Mouse (Mus musculus) heart, postnatal 4 days (tissue): ENCODE data around the gene Adgb. TPM values are rescaled to one million over a fixed set of nuclear protein-coding genes. Genes with fewer than 3 reads are reported as not detected.

Experiments used
- DNase-seq: peaks from one replicate; pipeline ENCODE4 v3.0.0; 2021
- total RNA-seq, 2 experiments: library from RNA; stranded (reverse); gene quantifications; 2 replicates each; pipeline ENCODE4 v1.2.3; 2021

Adgb gene
- total RNA-seq, 2 experiments from 2014 or later, result 0.16 TPM; not detected in 1

DNA sequence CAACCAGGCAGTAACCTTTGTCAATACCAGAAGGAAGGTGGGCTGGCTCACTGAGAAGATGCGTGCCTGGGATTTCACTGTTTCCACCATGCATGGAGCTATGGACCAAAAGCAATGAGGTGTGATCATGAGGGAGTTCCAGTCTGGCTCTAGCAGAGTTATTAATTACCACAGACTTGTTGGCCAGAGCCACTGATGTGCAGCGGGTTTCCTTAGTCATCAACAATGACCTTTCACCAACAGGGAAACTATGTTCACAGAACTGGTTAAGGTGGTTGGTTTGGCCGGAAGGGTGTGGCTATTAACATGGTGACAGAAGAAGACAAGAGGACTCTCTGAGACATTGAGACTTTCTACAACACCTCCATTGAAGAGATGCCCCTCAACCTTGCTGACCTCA is 128.2 kb downstream of the Adgb start:
- DNase-seq, result no peak

DNA sequence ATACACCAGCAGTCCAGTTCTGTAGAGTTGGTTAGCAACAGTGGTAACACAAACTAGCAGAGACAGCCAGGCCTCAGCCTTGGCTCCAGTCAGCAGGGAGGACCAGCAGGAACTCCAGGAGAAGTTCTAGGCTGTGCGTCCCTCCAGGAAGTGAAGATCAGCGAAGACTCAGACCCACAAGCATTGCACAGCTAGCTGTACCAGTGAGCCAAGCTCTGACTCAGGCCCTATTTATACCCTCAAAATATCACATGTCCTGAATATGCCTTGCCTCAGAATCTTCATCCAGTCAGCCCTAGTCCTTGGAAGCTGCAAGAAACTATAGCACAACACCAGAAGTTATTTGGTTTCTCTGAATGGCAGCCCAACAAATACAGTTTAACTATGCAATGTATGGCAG is 146.6 kb downstream of the Adgb start:
- no peak for DNase-seq

DNA sequence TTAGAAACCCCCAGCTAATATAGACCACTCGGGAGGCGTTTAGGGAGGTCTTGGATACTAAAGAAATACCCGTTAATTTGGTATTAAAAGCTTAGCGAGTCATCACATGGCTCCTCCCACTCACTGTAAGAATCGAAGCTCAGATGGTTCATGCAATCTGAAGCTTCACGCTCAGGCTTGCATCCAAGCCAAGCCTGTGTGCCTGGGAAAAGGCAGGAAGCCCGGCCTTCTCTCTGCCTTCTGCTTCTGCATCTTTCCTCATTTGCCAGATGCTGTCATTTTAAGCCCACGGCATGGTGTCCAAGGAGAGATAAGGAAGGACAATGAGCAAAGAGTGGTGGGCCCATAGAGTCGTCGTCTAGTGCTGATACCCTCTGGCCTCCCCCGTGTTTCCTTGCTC is 149.2 kb downstream of the Adgb start:
- no peak for DNase-seq

DNA sequence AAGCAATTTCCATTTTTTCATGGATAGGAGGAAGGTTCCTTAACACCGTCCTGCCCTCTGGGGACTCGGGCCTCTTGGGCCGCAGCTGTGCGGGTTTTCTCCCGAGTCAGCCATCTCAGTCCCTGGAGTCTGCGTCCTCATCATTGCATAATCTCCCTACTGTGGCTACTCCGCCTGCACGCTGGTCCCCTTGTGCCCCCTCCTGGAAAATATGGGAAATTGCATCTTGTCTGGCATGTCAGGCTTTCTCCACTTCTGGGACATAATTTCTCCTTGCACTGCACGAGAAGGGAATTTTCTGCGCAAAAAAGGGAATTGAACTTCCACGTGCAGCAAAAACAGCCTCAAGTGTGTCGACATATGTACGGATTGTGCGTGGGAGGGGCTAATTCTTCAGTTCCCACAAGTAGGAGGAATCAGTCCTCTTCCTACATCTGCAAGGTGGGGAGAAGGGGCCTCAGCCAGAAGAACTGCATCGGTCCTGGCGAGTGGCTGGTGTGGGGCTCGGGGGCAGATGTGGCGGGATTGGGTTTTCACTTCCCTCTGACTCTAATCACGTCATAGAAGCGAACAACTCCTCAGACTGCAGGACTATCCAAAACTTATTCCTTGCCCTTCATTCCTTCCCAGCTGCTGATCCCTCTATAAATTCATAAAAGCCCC is 150.9 kb downstream of the Adgb start:
- DNase-seq, result peak; percentile 65

DNA sequence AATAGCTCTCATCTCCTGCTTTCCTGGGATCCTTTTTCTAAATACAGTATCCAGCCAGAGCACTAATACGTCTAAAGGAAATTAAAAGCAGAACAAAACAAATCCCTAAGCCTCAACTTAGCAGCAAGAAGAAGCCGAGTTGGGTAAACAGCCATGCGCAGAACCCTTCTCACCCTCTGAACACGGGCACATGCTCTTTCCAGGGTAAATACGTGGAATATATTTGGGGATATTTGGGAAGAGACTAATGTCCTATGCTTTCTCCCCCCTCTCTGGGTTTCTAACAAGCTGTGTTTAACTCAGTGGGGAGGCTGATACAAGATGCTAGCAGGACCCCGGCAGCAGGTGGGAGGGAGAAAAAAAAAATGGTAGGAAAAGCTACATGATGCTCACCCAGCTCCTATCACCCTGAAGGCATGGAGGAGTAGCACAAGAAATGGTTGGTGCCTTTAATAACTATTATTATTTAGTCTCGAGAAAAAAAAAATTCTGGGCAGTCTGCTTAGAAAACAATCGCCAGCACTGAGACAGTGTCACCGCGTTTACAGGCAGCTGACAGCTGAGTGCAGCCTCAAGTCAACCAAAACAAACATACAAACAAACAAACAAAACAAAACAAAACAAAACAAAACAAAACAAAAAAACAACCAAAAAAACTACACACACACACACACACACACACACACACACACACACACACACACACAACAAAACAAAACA is 151.6 kb downstream of the Adgb start:
- no peak for DNase-seq

DNA sequence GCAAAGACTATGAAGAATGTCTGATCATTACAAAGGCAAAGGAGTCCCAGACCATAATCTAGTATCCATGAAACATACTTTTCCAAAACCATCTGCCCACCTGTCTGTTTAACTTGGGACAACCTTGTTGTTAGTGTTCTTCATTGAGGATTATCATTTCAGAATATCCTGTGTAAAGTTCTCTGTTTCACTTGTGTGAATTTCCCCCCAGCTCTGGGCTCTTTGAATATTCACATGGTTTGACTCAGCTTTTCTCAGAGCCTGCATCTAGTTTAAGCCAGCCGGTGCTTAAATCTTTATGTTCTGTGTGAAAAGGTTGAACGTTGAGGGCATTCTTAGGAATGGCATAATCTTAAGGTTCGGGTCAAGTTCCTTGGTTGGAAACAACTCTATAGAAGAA is 154.0 kb downstream of the Adgb start:
- DNase-seq, result no peak

DNA sequence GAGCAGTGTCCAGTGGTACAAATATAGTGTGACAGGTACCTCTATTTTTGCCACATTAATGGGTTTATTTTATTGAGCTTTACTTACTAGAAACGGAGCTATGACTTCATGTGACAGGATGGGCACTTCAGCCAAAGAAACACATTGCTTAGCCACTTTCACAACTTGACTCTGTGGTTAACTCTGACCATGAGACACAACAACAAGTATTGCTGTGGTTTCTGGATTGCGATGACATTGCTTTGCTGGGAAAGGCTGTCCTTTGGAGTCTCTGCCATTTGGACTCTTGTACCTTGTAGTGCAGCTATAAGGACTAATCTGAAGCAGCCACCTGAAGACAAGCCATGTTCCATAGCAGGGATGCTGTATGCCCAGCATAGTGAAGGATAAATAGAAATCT is 156.5 kb downstream of the Adgb start:
- DNase-seq, result no peak

DNA sequence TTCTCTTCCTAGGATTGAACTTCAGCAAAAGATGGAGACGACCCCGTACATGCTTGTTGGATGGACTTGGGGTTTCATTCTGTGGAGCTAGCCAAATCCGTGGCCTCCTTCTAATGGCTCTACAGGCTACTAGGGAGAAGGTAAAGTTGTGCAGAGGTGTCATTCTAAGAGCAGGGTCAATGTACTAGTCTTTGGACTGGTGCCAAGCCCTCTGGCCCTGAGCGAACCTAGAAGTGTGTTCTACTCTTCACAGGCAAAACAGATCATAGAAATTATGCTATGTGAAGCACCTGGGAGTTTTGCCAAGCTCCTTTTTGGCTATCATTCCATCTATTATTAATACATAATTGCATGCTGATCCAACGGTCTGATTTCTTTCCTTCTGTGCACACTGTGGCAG is 157.6 kb downstream of the Adgb start:
- DNase-seq, result no peak

DNA sequence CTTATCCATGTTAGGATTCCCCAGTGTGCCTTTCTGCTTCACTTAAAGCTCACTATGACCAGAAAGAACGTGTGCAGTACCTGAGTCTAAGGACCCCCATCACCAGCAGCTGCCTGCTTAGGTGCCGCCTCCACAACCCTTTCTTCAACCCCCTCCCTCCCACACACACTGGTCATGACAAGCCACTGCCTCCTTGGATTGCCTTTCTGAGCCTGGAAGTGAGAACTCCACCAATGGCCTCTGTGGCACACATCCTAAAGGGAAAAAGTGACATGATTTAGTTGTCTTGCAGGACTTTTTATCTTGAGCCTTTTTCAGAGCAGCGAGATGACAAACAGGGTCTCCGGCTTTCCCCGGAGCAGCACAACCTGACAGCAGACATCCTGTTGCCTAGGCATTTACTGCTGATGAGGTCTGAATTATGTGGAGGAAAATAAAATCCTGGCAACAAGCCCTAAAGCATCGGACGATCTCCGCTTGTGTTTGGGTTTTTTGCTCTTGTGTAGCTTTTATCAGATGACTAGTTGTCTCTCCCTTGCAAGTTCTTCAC is 162.2 kb downstream of the Adgb start:
- no peak for DNase-seq

DNA sequence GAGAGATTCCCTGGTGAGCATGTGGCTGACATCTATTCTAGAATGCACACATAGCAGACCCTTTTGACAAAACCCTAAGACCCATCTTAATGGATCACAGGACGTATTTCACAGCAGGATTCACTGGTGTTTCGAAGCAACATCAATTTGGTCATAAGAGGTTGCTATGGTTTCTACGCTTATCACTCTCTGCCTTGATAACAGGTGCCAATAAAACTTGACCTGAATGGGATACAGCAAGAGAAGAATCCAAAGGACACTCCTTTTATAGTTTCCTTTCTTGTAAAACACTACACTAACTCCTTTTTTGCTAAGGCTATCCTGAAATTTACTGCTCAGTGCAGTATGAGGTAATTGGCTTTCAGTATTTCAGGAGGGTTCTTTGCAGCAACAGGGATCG is 163.1 kb downstream of the Adgb start:
- DNase-seq, result no peak

DNA sequence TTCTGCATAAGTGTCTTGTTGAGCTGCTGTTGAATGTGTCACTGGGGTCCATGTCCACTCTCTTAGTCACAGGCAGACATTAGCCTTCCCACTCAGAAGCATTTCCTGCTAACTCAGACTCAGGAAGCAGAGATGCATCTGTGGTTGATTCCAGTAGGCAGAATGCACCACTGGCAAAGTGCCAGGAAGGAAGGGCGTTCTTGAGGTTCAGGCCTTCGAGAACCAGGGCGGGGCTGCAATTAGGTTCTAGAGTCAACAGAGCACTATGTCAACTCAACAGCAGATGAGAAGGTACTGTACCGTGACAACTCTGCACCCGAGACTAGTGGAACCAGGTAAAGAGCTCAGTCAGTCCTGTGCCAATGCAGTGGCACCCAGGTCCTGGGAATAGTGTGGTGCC is 164.7 kb downstream of the Adgb start:
- peak; percentile 19 for DNase-seq

DNA sequence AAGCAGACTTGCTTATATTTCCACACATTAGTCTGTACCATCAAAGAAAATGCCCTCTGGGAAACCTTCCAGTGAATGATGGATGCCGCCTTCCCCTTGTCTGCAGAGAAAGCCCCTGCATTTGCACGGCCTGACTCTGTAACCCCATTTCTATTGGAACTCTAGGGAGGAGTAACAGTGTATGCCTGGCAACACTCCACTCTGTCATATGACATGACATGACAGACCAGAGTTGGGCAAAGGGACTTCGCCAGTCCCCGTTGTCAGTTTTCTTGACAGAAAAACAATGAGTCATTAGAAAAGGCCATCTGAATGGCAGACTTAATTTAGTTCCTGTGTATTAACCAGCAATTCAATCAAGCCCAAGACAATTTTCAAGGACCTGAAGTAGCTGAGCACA is 167.8 kb downstream of the Adgb start:
- no peak for DNase-seq

DNA sequence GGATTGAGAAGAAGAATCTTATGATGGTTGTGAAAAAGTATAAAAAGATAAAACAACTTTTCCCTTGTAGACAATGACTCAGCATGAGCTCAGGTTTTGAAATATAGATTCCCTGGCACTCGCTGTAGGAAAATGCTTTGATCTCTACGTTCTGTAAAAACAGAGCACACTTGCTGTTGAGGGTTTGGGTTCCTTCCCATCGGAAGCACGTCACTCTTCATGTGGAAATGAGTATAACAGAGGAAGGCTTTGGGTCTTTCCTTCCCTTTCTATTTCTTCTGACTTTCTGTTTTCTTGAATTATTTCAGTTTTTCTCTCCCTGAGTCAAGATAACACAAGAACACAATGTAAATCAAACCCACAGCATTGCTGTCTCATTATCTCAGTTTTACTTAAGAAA is 170.4 kb downstream of the Adgb start:
- DNase-seq, result no peak

DNA sequence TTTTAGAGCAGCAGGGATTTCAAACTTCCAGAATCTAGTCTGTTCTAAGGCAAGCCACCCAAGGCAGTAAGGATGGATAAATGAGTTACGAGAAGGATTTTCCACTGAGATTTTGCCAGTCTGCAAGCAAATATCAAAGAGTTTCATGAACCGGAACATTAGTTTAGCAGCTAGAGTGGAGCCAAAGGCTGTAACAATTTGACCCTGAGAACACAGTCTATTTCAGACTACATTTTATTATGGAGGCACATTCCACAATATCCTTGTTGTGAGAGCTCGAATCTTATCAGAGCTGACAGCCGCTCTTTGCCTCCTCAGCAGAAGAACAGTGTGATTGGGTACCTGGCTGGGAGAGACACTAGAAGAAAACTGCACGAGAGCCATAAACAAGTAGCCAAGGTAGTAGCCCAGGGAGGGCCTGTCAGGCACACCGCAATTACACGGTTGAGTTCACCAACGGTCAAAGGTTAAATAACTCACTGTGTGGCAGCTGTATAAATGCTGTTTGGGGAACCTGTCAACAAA is 171.1 kb downstream of the Adgb start:
- no peak for DNase-seq

DNA sequence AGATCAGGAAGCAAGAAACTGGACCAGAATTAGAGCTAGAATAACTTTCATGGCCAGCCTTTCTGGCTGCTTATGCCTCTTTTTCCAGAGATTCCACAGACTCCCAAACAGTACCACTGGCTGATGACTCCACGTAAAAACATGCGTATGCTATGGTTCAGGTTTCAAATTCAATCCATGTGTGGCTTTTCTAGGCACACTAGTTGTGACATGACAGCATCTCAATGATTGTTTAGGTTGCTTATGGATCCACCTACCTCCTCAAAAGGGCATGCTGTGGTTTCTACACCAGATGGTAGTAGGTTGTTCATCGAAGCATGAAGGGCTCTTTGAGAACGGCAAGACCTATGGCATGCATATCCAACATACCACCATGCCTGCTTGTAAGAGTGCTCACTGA is 172.1 kb downstream of the Adgb start:
- DNase-seq, result no peak

DNA sequence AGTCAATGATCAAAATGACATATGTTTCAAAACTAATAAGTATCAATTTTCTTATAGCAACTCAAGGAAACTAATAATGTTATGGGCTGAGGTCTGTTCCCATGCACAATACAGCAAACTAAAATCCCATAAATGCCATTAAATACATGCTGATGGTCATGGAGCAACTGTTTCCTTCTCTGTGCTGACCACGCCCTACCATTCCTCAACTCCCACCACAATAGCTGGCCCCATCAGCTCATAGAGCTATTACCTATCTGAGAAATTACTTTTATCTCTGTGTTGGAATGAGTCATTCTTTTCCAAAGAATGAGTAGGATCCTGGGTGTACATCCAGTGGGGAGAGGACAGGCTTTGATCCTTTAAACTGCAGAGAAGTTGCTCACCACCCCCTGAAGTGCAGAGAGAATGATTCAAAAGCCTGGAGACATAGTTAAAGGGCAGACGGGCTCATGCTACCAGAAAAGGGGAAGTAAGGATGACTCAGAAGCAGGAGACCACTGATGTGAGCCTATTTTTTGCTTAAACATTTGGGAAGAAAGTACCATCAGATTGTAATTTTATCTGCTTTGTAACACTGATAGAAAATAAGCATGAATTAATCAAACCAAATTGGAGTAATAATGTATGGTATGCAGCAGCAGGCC is 184.8 kb downstream of the Adgb start:
- DNase-seq, result no peak

Other genes with a start within 250 kb of the Adgb start
- gene Rab32, start 85.9 kb upstream of the Adgb start, total RNA-seq, result 1 to 10 TPM; 2.5 to 2.8 TPM
- not detected for gene Gm10944, start 209.0 kb upstream of the Adgb start, total RNA-seq